Mouse (Mus musculus) forebrain, embryonic 11.5 days (tissue): ENCODE measurements around the gene Trim8. TPM values are rescaled to one million over a fixed set of nuclear protein-coding genes. Genes with fewer than 3 reads are reported as not detected.
A peak's percentile ranks its signal among the peaks of the same experiment; 100 is the strongest.

Source experiments
- ATAC-seq: fragments of 200-750 bp; cut with Nextera tagmentation; replicated peaks from 2 replicates; pipeline ENCODE4 v1.8.0; 2017; ENCODE audit warnings: moderate TSS enrichment; ENCODE audit not compliant: low FRiP score
- DNase-seq: peaks from one replicate; pipeline ENCODE4 v3.0.0-alpha.2; 2017; ENCODE audit warnings: low spot score
- H3K27ac ChIP-seq: fragments of 300-500 bp; sonication (generic); 2 replicates; pipeline ENCODE4 v1.5.1; 2014; ENCODE audit warnings: low read depth, low read length
- H3K27me3 ChIP-seq: fragments of 300-500 bp; sonication (generic); 2 replicates; pipeline ENCODE4 v1.6.1; 2014; ENCODE audit warnings: mild to moderate bottlenecking, low read length, mixed read lengths; ENCODE audit not compliant: control insufficient read depth, insufficient read depth
- H3K36me3 ChIP-seq: fragments of 300-500 bp; sonication (generic); 2 replicates; pipeline ENCODE4 v1.6.1; 2014; ENCODE audit warnings: mild to moderate bottlenecking, low read length, moderate library complexity, mixed read lengths; ENCODE audit not compliant: control insufficient read depth, insufficient read depth
- H3K4me1 ChIP-seq: fragments of 300-500 bp; sonication (generic); replicated peaks from 2 replicates; pipeline ENCODE4 v1.6.1; 2014; ENCODE audit warnings: low read length, mixed read lengths; ENCODE audit not compliant: control insufficient read depth, insufficient read depth
- H3K4me2 ChIP-seq: fragments of 300-500 bp; sonication (generic); 2 replicates; pipeline ENCODE4 v1.6.1; 2014; ENCODE audit warnings: low read depth, mild to moderate bottlenecking, low read length, moderate library complexity, mixed read lengths; ENCODE audit not compliant: severe bottlenecking
- H3K4me3 ChIP-seq: fragments of 300-500 bp; sonication (generic); 2 replicates; pipeline ENCODE4 v1.5.1; 2014; ENCODE audit warnings: low read depth, low read length
- H3K9ac ChIP-seq: fragments of 300-500 bp; sonication (generic); 2 replicates; pipeline ENCODE4 v1.6.1; 2014; ENCODE audit warnings: low read length
- H3K9me3 ChIP-seq: fragments of 300-500 bp; sonication (generic); 2 replicates; pipeline ENCODE4 v1.6.1; 2016; ENCODE audit warnings: low read length, mixed read lengths; ENCODE audit not compliant: control insufficient read depth
- WGBS: fragments of 180-500 bp; shearing (Covaris S2); extraction: QIAGEN DNeasy Blood & Tissue Kit; methylation state at CpG from one replicate; pipeline ENCODE4 v1.1.7; 2014; 5-methylcytosine and 5-hydroxymethylcytosine counted together
- polyA plus RNA-seq: library from polyadenylated mRNA; unstranded; fragments of >200 nt; fragmentation: Nextera tagmentation; extraction: Ambion mirVana; gene quantifications from 2 replicates; pipeline ENCODE4 v1.2.1, GENCODE M21; 2014

The Trim8 gene
- polyA plus RNA-seq, 1 experiment from 2014 or later, result 30.7 TPM

GRCm38 (mm10) chr19:46522433-46523044 is 21.0 kb downstream of the Trim8 start:
- Histone ChIP-seq H3K27ac (0 out of 2 replicates have a peak overlapping the region, but pooled peaks have one; percentile 44), H3K4me3 (no peak overlapping the region), H3K9ac (no peak overlapping the region), H3K36me3 (no peaks in the 10 kb centered on the region), H3K9me3 (no peaks in the 10 kb centered on the region), H3K4me2 (no peak overlapping the region), H3K27me3 (no peaks in the 10 kb centered on the region), H3K4me1 (peaks cover 47% of the 10 kb centered on the region)
- 43% methylated on average over 15 of the region's 15 CpGs for WGBS
- no peak for ATAC-seq
- no peak for DNase-seq

GRCm38 (mm10) chr19:46523131-46523479 is 21.6 kb downstream of the Trim8 start:
- H3K4me2 ChIP-seq, result peak overlapping the region; percentile 47
- ATAC-seq (no peak), DNase-seq (no peak)
- no peaks in the 10 kb centered on the region for H3K9me3 ChIP-seq
- peak overlapping the region; percentile 44 for H3K27ac ChIP-seq
- H3K9ac ChIP-seq, result peak overlapping the region; percentile 51
- no peaks in the 10 kb centered on the region for H3K27me3 ChIP-seq
- H3K4me1 ChIP-seq, result peaks cover 47% of the 10 kb centered on the region
- H3K4me3 ChIP-seq, result no peak overlapping the region; the same call in 1 of the 2 replicates
- no peaks in the 10 kb centered on the region for H3K36me3 ChIP-seq

GRCm38 (mm10) chr19:46523480-46524151 is 22.1 kb downstream of the Trim8 start:
- WGBS, result 3% methylated on average over 20 of the region's 20 CpGs
- H3K27ac ChIP-seq, result peak overlapping the region; percentile 44
- ATAC-seq (peak; percentile 90), DNase-seq (peak; percentile 88)
- no peaks in the 10 kb centered on the region for H3K27me3 ChIP-seq
- peak overlapping the region; percentile 9 for H3K4me3 ChIP-seq
- peak overlapping the region; percentile 47 for H3K4me2 ChIP-seq
- H3K4me1 ChIP-seq, result peaks cover 47% of the 10 kb centered on the region
- peak overlapping the region; percentile 51 for H3K9ac ChIP-seq
- H3K9me3 ChIP-seq, result no peaks in the 10 kb centered on the region
- H3K36me3 ChIP-seq, result no peaks in the 10 kb centered on the region

GRCm38 (mm10) chr19:46524152-46524544 is 22.6 kb downstream of the Trim8 start:
- 7% methylated on average over 6 of the region's 6 CpGs for whole genome bisulfite sequencing
- H3K36me3 ChIP-seq, result no peaks in the 10 kb centered on the region
- no peak for DNase-seq
- H3K9me3 ChIP-seq, result no peaks in the 10 kb centered on the region
- peak overlapping the region; percentile 47 for H3K4me2 ChIP-seq
- ATAC-seq, result no peak
- H3K4me1 ChIP-seq, result peaks cover 48% of the 10 kb centered on the region
- H3K9ac ChIP-seq, result peak overlapping the region; percentile 51
- H3K27me3 ChIP-seq, result no peaks in the 10 kb centered on the region
- peak overlapping the region; percentile 44 for H3K27ac ChIP-seq
- H3K4me3 ChIP-seq, result peak overlapping the region; percentile 9

- WGBS, result 28% methylated on average over 14 of the region's 14 CpGs
- no peak for DNase-seq
- Histone ChIP-seq H3K36me3 (no peaks in the 10 kb centered on the region), H3K27me3 (no peaks in the 10 kb centered on the region), H3K27ac (peak overlapping the region; percentile 44), H3K4me2 (peak overlapping the region; percentile 47; the same call in 1 of the 2 replicates), H3K9ac (peak overlapping the region; percentile 51), H3K4me3 (no peak overlapping the region), H3K4me1 (peaks cover 53% of the 10 kb centered on the region), H3K9me3 (no peaks in the 10 kb centered on the region)
- no peak for ATAC-seq
Observed at GRCm38 (mm10) chr19:46524601-46525321, 23.3 kb downstream of the Trim8 start.

GRCm38 (mm10) chr19:46525691-46526631 is 24.5 kb downstream of the Trim8 start:
- Histone ChIP-seq H3K27ac (peak overlapping the region; percentile 6; the same call in 1 of the 2 replicates), H3K9ac (no peak overlapping the region; the same call in 1 of the 2 replicates), H3K4me2 (0 out of 2 replicates have a peak overlapping the region, but pooled peaks have one; percentile 8), H3K4me3 (no peak overlapping the region), H3K36me3 (no peaks in the 10 kb centered on the region), H3K4me1 (peaks cover 65% of the 10 kb centered on the region), H3K27me3 (no peaks in the 10 kb centered on the region), H3K9me3 (no peaks in the 10 kb centered on the region)
- DNase-seq, result no peak
- no peak for ATAC-seq
- 53% methylated on average over 10 of the region's 10 CpGs for WGBS

GRCm38 (mm10) chr19:46527632-46528528 is 26.4 kb downstream of the Trim8 start:
- DNase-seq, result no peak
- Histone ChIP-seq H3K4me2 (peak overlapping the region; percentile 46), H3K36me3 (no peaks in the 10 kb centered on the region), H3K27me3 (no peaks in the 10 kb centered on the region), H3K9me3 (no peaks in the 10 kb centered on the region), H3K27ac (peak overlapping the region; percentile 89), H3K4me1 (peaks cover 78% of the 10 kb centered on the region), H3K4me3 (peak overlapping the region; percentile 16; the same call in 1 of the 2 replicates), H3K9ac (peak overlapping the region; percentile 57)
- no peak for ATAC-seq
- 9% methylated on average over 17 of the region's 17 CpGs for WGBS
